Mouse (Mus musculus) ZHBTc4 (cell line): ENCODE data around the gene Sae1.
"Not testable (repeated sequence)": the region's sequence is repeated elsewhere in the genome, so short reads cannot be mapped to it uniquely, and the experiment has no call there.

Experiments
- DNase-seq: peaks from one replicate; pipeline ENCODE4 v3.0.0-alpha.2; 2011; ENCODE audit warnings: low read depth, low spot score

Sae1 gene

GRCm38 (mm10) chr7:16402968-16403948, 15.7 kb upstream of the Sae1 start:
- DNase-seq = no peak

GRCm38 (mm10) chr7:16402449-16402848, 14.8 kb upstream of the Sae1 start:
- DNase-seq = no peak

- DNase-seq = peak; percentile 44
Measured at GRCm38 (mm10) chr7:16401991-16402431, 14.4 kb upstream of the Sae1 start.

- peak; percentile 87 for DNase-seq
Measured at GRCm38 (mm10) chr7:16400689-16401611, 13.3 kb upstream of the Sae1 start, which contains the start of gene Zc3h4. Zc3h4 (plus strand) TSS chr7:16400910.

- DNase-seq = peak; percentile 99
Measured at GRCm38 (mm10) chr7:16399820-16400688, 12.4 kb upstream of the Sae1 start.

GRCm38 (mm10) chr7:16399098-16399819, 11.7 kb upstream of the Sae1 start:
- DNase-seq = peak; percentile 95

GRCm38 (mm10) chr7:16398387-16399050, 10.9 kb upstream of the Sae1 start:
- DNase-seq = no peak

GRCm38 (mm10) chr7:16397465-16397864, 9.9 kb upstream of the Sae1 start:
- DNase-seq = no peak

GRCm38 (mm10) chr7:16395944-16396343, 8.3 kb upstream of the Sae1 start:
- DNase-seq = peak; percentile 50

GRCm38 (mm10) chr7:16392923-16393322, 5.3 kb upstream of the Sae1 start:
- DNase-seq = peak; percentile 47

- DNase-seq = not testable (repeated sequence)
Measured at GRCm38 (mm10) chr7:16389942-16390341, 2.3 kb upstream of the Sae1 start.

- DNase-seq = peak; percentile 69
Measured at GRCm38 (mm10) chr7:16376505-16376904, 11.1 kb downstream of the Sae1 start.

- DNase-seq = no peak
Measured at GRCm38 (mm10) chr7:16374989-16375388, 12.6 kb downstream of the Sae1 start.

- peak; percentile 19 for DNase-seq
Measured at GRCm38 (mm10) chr7:16373719-16374118, 13.9 kb downstream of the Sae1 start.

- DNase-seq = no peak
Measured at GRCm38 (mm10) chr7:16370596-16370995, 17.0 kb downstream of the Sae1 start.

- no peak for DNase-seq
Measured at GRCm38 (mm10) chr7:16368835-16369234, 18.8 kb downstream of the Sae1 start.

GRCm38 (mm10) chr7:16366669-16367068, 20.9 kb downstream of the Sae1 start:
- DNase-seq = no peak

GRCm38 (mm10) chr7:16366133-16366646, 21.4 kb downstream of the Sae1 start:
- no peak for DNase-seq

GRCm38 (mm10) chr7:16364901-16365500, 22.6 kb downstream of the Sae1 start:
- DNase-seq = peak; percentile 96
